Mouse (Mus musculus) cerebellum, adult 2 months (tissue): ENCODE measurements around the gene Myh6.

ENCODE experiments used
- CTCF ChIP-seq: fragments of 200-500 bp; IDR thresholded peaks from 2 replicates; pipeline ENCODE4 v1.5.1; 2011; ENCODE audit warnings: low read depth, mild to moderate bottlenecking, control low read depth, low read length, moderate library complexity, borderline replicate concordance; ENCODE audit not compliant: insufficient read depth
- POLR2A ChIP-seq: fragments of 200-500 bp; IDR thresholded peaks from 2 replicates; pipeline ENCODE4 v1.6.1; 2011; ENCODE audit warnings: low read length, control low read depth, borderline replicate concordance; ENCODE audit not compliant: insufficient read depth

GRCm38 (mm10) chr14:55008417-55008816, 41.7 kb upstream of the Myh6 start:
- TF ChIP-seq CTCF (no peak), POLR2A (no peak)
